Mouse (Mus musculus) kidney, postnatal 10 days (tissue): ENCODE results near the gene Tex13c1.

ENCODE experiments used
- DNase-seq: peaks from one replicate; pipeline ENCODE4 v3.0.0; 2021; ENCODE audit warnings: mixed read lengths

The Tex13c1 gene

DNA sequence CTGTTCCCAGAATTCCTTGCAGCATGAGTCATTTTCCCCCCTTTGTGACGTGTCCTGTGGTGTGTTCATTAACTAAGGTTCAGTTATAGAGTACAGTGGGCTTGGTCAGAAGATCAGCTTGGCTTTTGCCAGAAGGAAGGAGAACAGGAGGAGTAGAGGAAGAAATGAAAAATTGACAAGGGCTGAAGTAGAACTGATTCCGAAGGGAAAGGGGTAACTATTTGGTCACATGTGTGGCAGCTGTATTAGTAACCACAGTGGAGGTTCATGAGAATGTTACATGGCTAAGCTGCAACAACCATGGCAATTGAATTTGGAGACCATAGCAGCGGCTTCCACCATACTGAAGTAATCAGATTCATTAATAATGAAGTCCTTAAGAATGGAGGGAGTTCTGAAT, at the start of gene Tex13c1:
TSS of gene Tex13c1 (plus strand) at position 301 of the 400 bp plus-strand sequence.
- DNase-seq: no peak
